Mouse (Mus musculus): ENCODE results near the gene Gm20825.
"Not testable (repeated sequence)": the region's sequence is repeated elsewhere in the genome, so short reads cannot be mapped to it uniquely, and the experiment has no call there.

Gene Gm20825

GRCm38 (mm10) chrY:8071407-8071806, at the start of gene Gm20825:
Gm20825 (minus strand) TSS chrY:8071507.
- in situ Hi-C loops (cut with MboI, MseI) = not testable (repeated sequence)
